Mouse (Mus musculus) natural killer cell, adult 2 months (primary cell): Measurements from ENCODE around the gene Zc3h4.

Experiments used
- DNase-seq, 2 experiments: peaks; one replicate each; pipeline ENCODE4 v3.0.0; 2022; ENCODE audit warnings: low spot score in 2 of 2

Zc3h4 gene

GRCm38 (mm10) chr7:16426129-16426729 is 25.5 kb downstream of the Zc3h4 start:
- peak; percentile 72 to 78 for DNase-seq

DNA sequence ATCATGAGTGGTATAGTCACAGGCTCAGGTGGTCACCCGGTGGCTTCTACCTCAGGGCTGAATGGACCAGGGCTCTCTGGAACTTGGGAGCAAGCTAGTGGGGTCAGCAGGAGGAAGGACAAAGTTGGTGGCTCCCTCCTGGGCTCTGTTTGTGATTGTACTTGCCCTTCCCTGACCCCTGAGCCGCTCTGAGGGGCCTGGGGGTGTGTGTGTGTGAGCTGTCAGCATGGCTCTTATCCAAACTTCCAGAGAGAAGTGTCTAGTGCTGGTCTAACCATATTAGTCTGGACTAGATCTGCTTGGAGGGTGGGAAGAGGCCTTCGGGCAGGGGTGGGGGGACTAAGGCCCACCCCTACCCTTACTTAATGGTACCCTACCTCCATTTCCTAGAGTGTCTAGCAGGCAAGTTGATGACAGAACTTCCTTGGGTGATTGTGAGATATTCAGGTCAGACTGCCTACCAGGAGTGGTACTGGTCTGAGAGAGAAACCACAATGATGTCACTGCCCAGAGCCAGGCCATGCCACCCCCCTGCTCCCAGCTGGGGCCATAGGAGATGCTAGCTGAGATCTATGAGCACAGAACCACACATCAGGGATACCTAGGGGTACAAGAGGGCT is 32.8 kb downstream of the Zc3h4 start:
- DNase-seq = no peak

DNA sequence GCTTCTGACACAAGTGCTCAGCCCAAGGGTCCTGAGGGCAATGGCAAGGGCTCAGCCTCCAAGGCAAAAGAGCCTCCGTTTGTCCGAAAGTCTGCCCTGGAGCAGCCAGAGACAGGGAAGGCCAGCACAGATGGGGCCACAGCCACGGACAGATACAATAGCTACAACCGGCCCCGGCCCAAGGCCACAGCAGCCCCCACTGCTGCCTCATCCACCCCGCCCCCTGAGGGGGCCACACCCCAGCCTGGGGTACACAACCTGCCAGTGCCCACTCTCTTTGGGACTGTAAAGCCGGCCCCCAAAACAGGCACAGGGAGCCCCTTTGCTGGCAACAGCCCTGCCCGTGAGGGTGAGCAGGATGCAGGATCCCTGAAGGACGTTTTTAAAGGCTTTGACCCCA is 34.4 kb downstream of the Zc3h4 start:
- no peak for DNase-seq

- DNase-seq = peak in 1 of 2 experiments; percentile 18
These were observed 40.5 kb downstream of the Zc3h4 start for GRCm38 (mm10) chr7:16441241-16441640.

GRCm38 (mm10) chr7:16451656-16452055 is 50.9 kb downstream of the Zc3h4 start:
- no peak for DNase-seq

DNA sequence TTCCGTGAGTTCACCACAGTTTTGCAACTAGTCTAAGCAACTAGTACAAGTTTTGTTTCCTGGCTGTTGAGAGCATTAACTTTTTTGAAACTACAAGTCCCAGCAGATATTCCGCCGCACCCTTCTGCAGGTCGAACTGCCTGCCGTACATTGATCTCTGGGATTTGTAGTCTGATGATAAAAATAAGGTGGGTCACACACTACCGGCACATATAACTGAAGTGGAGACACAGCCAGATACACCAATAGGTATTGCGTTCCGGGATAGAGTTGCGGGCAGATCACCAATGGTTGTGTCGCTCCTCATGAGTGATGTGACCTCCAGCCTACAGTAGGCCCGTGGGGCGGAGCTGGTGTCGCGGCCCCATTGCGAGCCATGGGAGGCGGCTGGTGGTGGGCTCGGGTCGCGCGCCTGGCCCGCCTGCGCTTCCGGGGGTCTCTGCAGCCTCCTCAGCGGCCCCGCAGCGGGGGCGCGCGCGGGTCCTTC is 51.9 kb downstream of the Zc3h4 start, which contains the start of gene Tmem160:
Tmem160 (plus strand) TSS at position 193 of the 487 bp plus-strand sequence.
- peak; percentile 89 for DNase-seq

GRCm38 (mm10) chr7:16453118-16453711 is 52.5 kb downstream of the Zc3h4 start:
- DNase-seq = peak in 1 of 2 experiments; percentile 22

GRCm38 (mm10) chr7:16455016-16455415 is 54.3 kb downstream of the Zc3h4 start:
- DNase-seq = no peak

- no peak for DNase-seq
These were observed 55.6 kb downstream of the Zc3h4 start for GRCm38 (mm10) chr7:16456289-16456688.

GRCm38 (mm10) chr7:16460566-16460965 is 59.9 kb downstream of the Zc3h4 start:
- no peak for DNase-seq

- no peak for DNase-seq
These were observed 60.4 kb downstream of the Zc3h4 start for GRCm38 (mm10) chr7:16461151-16461550.

DNA sequence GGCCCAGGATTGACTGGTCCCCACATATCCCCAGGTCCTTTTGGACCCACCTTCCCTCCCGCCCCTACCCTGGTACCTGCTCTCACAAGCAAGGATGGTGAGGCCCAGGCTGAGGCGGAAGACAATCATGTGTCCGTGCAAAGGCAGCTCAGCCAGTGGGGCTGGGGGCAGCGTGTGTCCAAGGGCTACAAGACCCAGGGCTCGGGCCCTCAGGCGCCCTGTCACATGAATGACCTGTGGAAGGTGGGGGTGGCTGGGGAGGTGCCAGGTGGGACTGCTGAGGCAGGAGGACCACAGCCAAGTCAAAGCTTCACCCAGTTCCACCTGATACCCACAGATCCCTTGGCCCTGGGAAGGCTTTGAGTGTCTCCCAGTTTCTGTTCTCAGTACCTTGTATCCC is 61.0 kb downstream of the Zc3h4 start:
- DNase-seq = no peak

DNA sequence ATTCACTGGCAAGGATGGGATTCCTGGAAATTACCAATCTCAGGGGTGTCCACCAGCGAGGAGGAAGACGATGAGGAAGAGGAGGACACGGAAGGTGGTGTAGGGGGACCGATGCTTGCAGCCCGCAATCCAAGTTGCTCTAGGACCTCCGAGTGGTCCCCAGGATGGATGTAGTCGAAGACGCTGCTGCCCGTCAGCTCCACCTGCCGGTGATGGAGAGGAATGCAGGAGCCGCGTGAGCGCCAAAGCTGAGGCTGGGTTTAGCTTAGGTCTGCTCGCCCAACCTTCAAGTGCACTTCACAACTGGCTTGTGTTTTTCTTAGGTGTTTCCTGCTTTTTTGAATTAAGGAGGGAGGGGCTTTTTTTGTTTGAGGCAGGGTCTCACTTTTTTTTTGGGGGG is 62.5 kb downstream of the Zc3h4 start:
- DNase-seq = peak; percentile 64 to 78

GRCm38 (mm10) chr7:16465160-16465559 is 64.5 kb downstream of the Zc3h4 start:
- DNase-seq = peak; percentile 46 to 69

GRCm38 (mm10) chr7:16465568-16465967 is 64.9 kb downstream of the Zc3h4 start:
- DNase-seq = no peak

DNA sequence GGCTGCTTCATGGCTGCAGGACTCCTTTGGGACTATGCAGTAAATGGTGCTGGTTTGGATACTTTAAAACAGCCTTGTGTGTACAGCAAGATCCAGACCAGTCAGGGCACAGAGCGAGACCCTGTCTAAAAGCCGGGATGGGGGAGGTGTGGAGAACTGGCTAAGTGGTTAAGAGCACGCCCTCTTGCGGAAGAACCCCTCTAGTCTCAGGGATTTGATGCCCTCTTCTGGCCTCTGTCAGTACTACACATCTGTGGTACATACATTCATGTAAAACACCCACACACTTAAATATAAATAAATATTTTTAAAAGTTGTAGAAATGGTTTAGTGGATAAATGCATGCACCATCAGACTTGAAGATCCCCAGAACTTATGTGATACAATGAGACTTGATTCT is 65.9 kb downstream of the Zc3h4 start:
- no peak for DNase-seq

DNA sequence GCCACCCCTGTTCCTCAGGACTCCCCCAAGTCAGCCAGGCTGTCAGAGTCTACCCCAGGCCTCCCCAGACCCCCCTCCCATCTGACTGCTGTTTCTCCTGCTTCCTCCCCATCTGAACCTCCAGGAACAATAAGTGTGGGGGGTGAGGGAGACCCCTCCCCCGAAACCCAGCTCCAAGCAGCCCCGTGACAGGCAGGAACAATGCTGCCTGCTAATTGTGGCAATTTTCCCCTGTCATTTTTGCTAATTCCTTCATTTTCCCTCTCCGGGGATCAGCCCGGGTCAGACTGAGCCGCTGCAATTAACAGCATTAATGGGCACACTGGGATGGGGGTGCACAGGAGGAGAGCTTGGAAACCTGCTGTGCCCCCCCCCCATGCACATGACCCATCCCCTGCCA is 67.4 kb downstream of the Zc3h4 start:
- no peak for DNase-seq

DNA sequence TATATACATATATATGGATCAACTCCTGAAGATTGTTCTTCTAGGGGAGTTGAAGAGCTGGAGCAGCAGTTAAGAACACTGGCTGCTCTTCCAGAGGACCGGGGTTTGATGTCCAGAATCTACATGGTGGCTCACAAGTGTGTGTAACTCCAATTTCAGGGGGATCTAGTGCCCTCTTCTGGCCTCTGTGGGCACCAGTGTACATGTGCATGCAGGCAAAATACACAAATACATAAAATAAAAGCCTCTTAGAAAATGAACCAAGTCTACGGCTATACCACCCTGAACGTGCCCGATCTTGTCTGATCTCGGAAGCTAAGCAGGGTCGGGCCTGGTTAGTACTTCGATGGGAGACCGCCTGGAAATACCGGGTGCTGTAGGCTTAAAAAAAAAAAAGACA is 70.8 kb downstream of the Zc3h4 start:
- DNase-seq = no peak

DNA sequence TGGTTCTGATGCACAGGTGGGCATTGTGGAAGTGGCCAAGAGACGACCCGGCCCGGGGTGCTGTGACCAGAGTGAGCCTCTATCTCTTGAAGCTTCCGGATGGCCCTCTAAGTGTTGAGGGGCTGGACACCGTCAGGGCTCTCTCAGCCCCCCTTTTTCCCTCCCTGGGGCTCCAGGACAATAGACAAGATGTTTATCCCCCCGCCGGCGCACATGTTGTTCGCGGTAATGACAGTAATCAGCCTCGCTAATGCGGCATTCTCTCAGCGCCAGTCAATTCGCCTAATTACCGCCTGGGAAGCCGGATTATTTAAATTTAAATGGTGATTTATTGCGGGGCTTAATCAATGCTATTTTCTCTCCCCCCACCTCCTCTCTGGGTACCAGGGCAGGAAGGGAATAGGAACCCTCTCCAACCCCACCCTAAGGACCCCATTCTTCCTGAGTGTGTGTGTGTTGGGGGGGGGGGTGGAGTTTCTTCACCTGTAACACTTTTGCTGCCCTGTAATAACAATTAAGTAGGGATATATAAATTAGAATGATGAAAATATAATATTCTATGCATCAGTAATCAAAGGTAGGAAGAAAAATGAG is 71.5 kb downstream of the Zc3h4 start:
- no peak for DNase-seq

- DNase-seq = no peak
These were observed 73.1 kb downstream of the Zc3h4 start for GRCm38 (mm10) chr7:16473847-16474246.

DNA sequence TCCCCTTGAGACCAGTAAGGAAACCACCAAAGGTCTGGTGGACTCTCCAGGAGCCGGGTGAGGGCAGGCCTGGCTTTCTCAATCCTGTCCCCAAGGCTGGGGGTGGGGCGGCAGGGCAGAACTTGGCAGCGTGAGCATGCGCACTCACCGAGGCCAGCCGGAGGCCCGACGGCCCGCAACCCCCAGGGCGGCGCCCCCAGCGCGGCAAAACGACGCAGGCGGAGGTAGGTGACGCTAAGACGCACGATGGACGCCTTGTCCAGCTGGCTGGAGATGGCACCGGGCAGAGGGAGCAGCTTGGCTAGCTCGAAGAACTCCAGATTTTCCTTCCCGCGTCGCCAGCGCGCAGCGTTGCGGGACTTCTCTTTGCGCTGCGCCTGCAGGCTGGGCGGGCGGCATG is 73.7 kb downstream of the Zc3h4 start:
- DNase-seq = no peak

DNA sequence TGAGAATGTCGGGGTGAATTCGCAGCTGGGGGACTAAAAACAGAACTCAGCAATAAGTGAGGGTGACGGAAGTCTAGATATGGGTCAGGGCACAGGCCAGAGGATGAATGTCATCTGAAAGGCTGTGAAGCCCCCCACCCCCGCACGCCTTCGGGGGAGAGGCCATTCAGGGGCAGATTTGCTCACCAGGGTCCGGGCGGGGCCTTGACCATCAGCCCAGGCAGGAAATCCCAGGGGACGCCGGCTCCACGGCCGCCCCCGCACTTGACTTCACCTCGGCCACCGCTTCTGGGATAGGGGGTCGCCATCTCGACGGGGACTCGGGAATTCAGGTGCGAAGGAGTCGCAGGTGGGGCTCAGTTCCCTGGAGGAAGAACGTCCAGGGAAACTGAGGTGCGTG is 74.6 kb downstream of the Zc3h4 start:
- DNase-seq = no peak
